Mouse (Mus musculus) embryonic fibroblast, embryonic 13.5 days (primary cell): ENCODE data around the gene Usp47.

Experiments used
- CTCF ChIP-seq: IDR thresholded peaks from 2 replicates; pipeline ENCODE4 v1.5.1; 2011; ENCODE audit warnings: mild to moderate bottlenecking, control low read depth, low read length, moderate library complexity, borderline replicate concordance; ENCODE audit not compliant: insufficient read depth
- POLR2A ChIP-seq: IDR thresholded peaks from 2 replicates; pipeline ENCODE4 v1.6.1; 2011; ENCODE audit warnings: low read depth, mild to moderate bottlenecking, control low read depth, low read length, moderate library complexity

GRCm38 (mm10) chr7:112127085-112127637, 103.9 kb downstream of the Usp47 start:
- TF ChIP-seq CTCF, result no peak
- no peak for TF ChIP-seq POLR2A
